Mouse (Mus musculus) retina, postnatal 1 day (tissue): ENCODE results near the gene Fyttd1.
A peak's percentile ranks its signal among the peaks of the same experiment; 100 is the strongest.

Experiments used
- DNase-seq: peaks from one replicate; pipeline ENCODE4 v3.0.0-alpha.2; 2012

Fyttd1 gene

DNA sequence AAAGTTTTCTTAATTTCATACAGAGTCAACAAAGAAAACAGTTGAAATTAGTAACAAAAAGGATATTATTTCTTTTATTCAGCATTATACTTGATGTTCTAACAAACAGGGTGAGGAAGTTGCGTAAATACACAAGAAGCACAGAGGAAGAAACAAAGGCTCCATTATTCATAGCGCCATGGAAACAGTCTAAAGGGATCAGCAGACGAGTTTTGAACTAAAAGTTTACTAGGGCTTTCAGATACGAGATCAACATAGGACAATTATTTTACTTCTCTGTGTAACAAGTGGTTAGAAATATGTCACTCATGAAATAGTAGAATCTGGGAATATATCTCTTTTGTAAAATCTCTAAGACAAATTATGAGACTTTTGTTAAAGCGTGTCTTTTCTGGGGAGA is 68.1 kb downstream of the Fyttd1 start:
- DNase-seq = peak; percentile 51

GRCm38 (mm10) chr16:32948016-32948415 is 70.7 kb downstream of the Fyttd1 start:
- peak; percentile 9 for DNase-seq

DNA sequence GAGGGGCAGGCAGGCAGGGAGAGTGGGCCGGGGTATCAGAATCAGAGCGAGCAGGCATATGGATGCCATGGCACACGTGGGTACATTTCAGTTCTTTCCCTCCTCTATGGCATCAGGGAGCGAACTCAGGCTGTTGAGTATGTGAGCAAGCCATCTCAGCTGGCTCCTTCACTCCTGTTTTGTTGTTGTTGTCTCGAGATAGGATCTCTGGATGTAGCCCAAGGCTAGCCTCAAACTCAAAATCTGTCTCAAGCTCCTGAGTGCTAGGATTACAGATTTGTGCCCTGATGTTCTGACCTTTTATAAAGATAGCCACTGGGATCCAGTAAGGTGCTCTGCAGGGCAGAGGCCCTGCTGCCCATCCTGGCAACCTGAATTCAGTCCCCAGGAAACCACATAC is 71.4 kb downstream of the Fyttd1 start:
- DNase-seq = no peak

DNA sequence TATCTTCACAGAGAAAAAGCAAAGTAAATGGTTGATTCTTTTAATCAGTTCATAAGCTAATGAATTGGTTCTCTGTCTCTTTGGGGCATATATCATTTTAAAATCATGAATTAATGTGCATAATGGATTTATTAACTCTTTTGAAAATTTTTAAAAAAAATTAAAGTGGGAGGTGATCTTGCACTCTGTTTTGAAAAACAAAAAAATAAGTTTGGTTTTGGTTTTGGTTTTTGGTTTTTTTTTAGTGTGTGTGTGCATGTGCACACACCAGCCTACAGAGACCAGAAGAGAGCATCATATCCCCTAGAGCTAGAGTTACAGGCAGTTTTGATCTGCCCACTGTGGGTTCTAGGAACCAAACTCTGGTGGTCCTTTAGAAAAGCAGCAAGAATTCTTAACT is 72.0 kb downstream of the Fyttd1 start:
- no peak for DNase-seq

DNA sequence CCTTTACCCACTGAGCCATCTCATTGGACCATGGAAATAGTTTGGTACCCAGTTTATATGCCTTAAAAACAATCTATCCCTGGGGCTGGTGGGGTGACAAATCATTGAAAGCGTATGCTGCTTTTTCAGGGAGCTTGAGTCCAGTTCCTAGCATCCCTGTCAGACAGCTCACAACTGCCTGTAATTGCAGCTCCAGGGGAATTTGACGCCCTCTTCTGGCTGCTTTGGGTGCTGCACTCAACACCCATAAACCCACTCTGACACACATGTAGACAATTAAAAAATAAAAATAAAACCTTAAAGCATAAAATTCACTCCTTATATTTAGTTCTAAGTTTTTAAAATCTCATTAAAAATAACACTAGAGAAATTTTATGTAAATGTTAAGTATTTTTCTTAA is 73.8 kb downstream of the Fyttd1 start:
- no peak for DNase-seq

GRCm38 (mm10) chr16:32953806-32954205 is 76.5 kb downstream of the Fyttd1 start:
- DNase-seq = no peak

- peak; percentile 9 for DNase-seq
Measured at GRCm38 (mm10) chr16:32954304-32954703, 77.0 kb downstream of the Fyttd1 start.

DNA sequence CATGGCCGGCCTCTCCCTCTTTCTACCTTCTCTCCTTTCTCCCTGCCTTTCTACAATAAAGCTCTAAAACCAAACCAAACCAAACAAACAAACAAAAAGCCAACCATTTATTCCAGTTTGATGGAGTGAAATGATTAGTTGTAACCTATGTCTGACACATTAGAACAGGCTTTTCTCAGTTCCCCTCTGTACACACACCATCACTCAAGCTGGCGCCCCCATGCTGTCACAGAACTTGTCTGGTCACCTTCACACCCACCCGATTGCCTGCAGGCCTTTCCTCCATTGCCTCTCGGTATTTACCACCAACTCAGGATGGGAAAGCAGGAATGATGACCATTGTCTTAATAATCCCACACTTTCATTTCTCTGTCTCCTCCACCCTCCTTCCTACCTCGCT is 79.6 kb downstream of the Fyttd1 start:
- DNase-seq = no peak
